8 mouse cellular contexts compared by ENCODE assay signal in the genomic region with DNA sequence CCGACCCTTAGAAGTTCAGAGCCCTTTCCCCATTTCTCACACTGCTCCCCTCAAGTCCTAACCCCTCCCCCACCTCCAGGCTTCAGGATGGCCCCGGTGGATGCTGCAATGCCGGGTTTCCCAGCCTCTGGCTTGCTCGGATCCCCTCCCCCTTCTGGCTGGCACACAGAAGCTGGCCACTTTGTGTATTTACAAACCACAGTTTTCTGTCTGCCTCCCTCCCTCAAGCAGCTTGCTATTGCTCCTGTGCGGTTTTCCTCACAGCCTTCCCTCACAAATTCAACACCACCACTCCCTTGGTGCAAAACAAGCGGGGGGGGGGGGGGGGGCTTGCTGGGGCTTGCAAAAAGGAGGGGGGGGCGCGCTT.
A peak's percentile ranks its signal among the peaks of the same experiment; 100 is the strongest.
DNase-seq lines count a peak whose midpoint lies in the region; ATAC-seq and TF ChIP-seq lines count a peak whose summit lies in the region.

No protein-coding gene starts in this region.

- no peaks in the 10 kb centered on the region for H3K9me3 ChIP-seq in heart, postnatal 0 days (replicated peaks; ENCODE audit: control insufficient read depth, low read length)
- no peaks in the 10 kb centered on the region for H3K9me3 ChIP-seq in forebrain, embryonic 10.5 days
- H3K9me3 ChIP-seq in limb, embryonic 12.5 days = no peaks in the 10 kb centered on the region
- no peaks in the 10 kb centered on the region for H3K9me3 ChIP-seq in neural tube, embryonic 12.5 days

- peaks cover 21% of the 10 kb centered on the region for H3K4me1 ChIP-seq in heart, postnatal 0 days (ENCODE audit: control insufficient read depth, insufficient read depth)
- peaks cover 50% of the 10 kb centered on the region for H3K4me1 ChIP-seq in forebrain, embryonic 10.5 days
- H3K4me1 ChIP-seq in limb, embryonic 12.5 days (replicated peaks) = peaks cover 35% of the 10 kb centered on the region
- peaks cover 26% of the 10 kb centered on the region for H3K4me1 ChIP-seq in neural tube, embryonic 12.5 days
- no peaks in the 10 kb centered on the region; the same call in 1 of the 2 replicates for H3K4me1 ChIP-seq in kidney, adult 2 months (ENCODE audit: control insufficient read depth, insufficient read depth, low read length)

- ATAC-seq in heart, postnatal 0 days (ENCODE audit: insufficient read depth, low read depth) = no peak
- ATAC-seq in limb, embryonic 12.5 days (ENCODE audit: insufficient number of reproducible peaks, insufficient read depth, low FRiP score, low TSS enrichment, low read depth) = 0 out of 2 replicates have a peak, but pooled peaks have one; percentile 2
- ATAC-seq in neural tube, embryonic 12.5 days (ENCODE audit: low FRiP score, low read depth) = peak; percentile 34; the same call in 1 of the 2 replicates

- no peak overlapping the region for H3K27ac ChIP-seq in heart, postnatal 0 days (ENCODE audit: low read depth)
- peak overlapping the region; percentile 69 for H3K27ac ChIP-seq in forebrain, embryonic 10.5 days
- H3K27ac ChIP-seq in limb, embryonic 12.5 days = peak overlapping the region; percentile 80
- peak overlapping the region; percentile 69; the same call in 1 of the 2 replicates for H3K27ac ChIP-seq in neural tube, embryonic 12.5 days
- H3K27ac ChIP-seq in kidney, adult 2 months (ENCODE audit: insufficient read depth, low read depth, low read length) = no peak overlapping the region

- peak overlapping the region; percentile 43 for H3K4me2 ChIP-seq in heart, postnatal 0 days (ENCODE audit: low read depth, low read length)
- peak overlapping the region; percentile 60 for H3K4me2 ChIP-seq in limb, embryonic 12.5 days
- H3K4me2 ChIP-seq in neural tube, embryonic 12.5 days (replicated peaks) = peak overlapping the region; percentile 52

- no peak for TF ChIP-seq POLR2A in kidney, adult 2 months (IDR thresholded peaks at IDR 0.05; ENCODE audit: low read depth, low read length)

- no peak overlapping the region for H3K4me3 ChIP-seq in heart, postnatal 0 days (ENCODE audit: low read depth, low read length)
- H3K4me3 ChIP-seq in forebrain, embryonic 10.5 days = peak overlapping the region; percentile 40
- H3K4me3 ChIP-seq in limb, embryonic 12.5 days (replicated peaks) = peak overlapping the region; percentile 21
- H3K4me3 ChIP-seq in neural tube, embryonic 12.5 days = no peak overlapping the region
- no peak overlapping the region for H3K4me3 ChIP-seq in kidney, adult 2 months (ENCODE audit: insufficient read depth, low read depth, low read length)

- DNase-seq in heart, postnatal 0 days (ENCODE audit: low spot score) = no peak
- DNase-seq in heart, adult 8-10 months (ENCODE audit: low spot score) = no peak
- no peak for DNase-seq in forebrain, embryonic 10.5 days (ENCODE audit: extremely low spot score, low spot score)
- no peak for DNase-seq in spleen, postnatal 14 days (ENCODE audit: low spot score in 2 of 2)
- DNase-seq in layer of hippocampus, adult 9-11 months = no peak
- DNase-seq in kidney, adult 2 months = no peak

- no peak for TF ChIP-seq EP300 in heart, postnatal 0 days (IDR thresholded peaks at IDR 0.05; ENCODE audit: low read depth)

- 17% methylated on average over 8 of the region's 8 CpGs for WGBS in heart, postnatal 0 days
- 2% methylated on average over 8 of the region's 8 CpGs for WGBS in forebrain, embryonic 10.5 days
- WGBS in limb, embryonic 12.5 days = 2% methylated on average over 8 of the region's 8 CpGs
- 3% methylated on average over 8 of the region's 8 CpGs for WGBS in neural tube, embryonic 12.5 days
- WGBS in kidney, adult 2 months = 34% methylated on average over 8 of the region's 8 CpGs

- no peaks in the 10 kb centered on the region for H3K27me3 ChIP-seq in heart, postnatal 0 days (ENCODE audit: control insufficient read depth, insufficient read depth, low read length)
- H3K27me3 ChIP-seq in forebrain, embryonic 10.5 days (ENCODE audit: poor library complexity, severe bottlenecking) = 0 out of 2 replicates have a peak, but pooled peaks cover 6% of the 10 kb centered on the region
- no peaks in the 10 kb centered on the region for H3K27me3 ChIP-seq in limb, embryonic 12.5 days
- no peaks in the 10 kb centered on the region for H3K27me3 ChIP-seq in neural tube, embryonic 12.5 days (replicated peaks)
- H3K27me3 ChIP-seq in kidney, adult 2 months (replicated peaks; ENCODE audit: control insufficient read depth, insufficient read depth, low read length) = no peaks in the 10 kb centered on the region

- TF ChIP-seq CTCF in heart, postnatal 0 days (IDR thresholded peaks at IDR 0.05; ENCODE audit: low read depth) = no peak
- TF ChIP-seq CTCF in kidney, adult 2 months (conservative IDR thresholded peaks at IDR 0.05; ENCODE audit: insufficient read depth, insufficient read length, low read depth, low read length) = no peak

- 0 out of 2 replicates have a peak overlapping the region, but pooled peaks have one; percentile 5 for H3K9ac ChIP-seq in heart, postnatal 0 days (replicated peaks; ENCODE audit: low read depth, low read length)
- H3K9ac ChIP-seq in limb, embryonic 12.5 days (replicated peaks) = peak overlapping the region; percentile 31; the same call in 1 of the 2 replicates
- H3K9ac ChIP-seq in neural tube, embryonic 12.5 days = peak overlapping the region; percentile 29; the same call in 1 of the 2 replicates

- H3K36me3 ChIP-seq in heart, postnatal 0 days (replicated peaks; ENCODE audit: control insufficient read depth, insufficient read depth, low read length) = no peaks in the 10 kb centered on the region
- H3K36me3 ChIP-seq in forebrain, embryonic 10.5 days (replicated peaks) = 0 out of 2 replicates have a peak, but pooled peaks cover 2% of the 10 kb centered on the region
- H3K36me3 ChIP-seq in limb, embryonic 12.5 days = no peaks in the 10 kb centered on the region
- no peaks in the 10 kb centered on the region for H3K36me3 ChIP-seq in neural tube, embryonic 12.5 days
- no peaks in the 10 kb centered on the region for H3K36me3 ChIP-seq in kidney, adult 2 months (ENCODE audit: control insufficient read depth, insufficient read depth, low read length)

Comparison
In these comparisons a context has a peak if more than half of its experiments do, and no peak if none do; other contexts are left out.
1. H3K27ac ChIP-seq: peak in forebrain, embryonic 10.5 days (single experiment), limb, embryonic 12.5 days (single experiment) and neural tube, embryonic 12.5 days (single experiment); none in heart, postnatal 0 days (single experiment) and kidney, adult 2 months (single experiment).
2. H3K4me3 ChIP-seq: peak in forebrain, embryonic 10.5 days (single experiment) and limb, embryonic 12.5 days (single experiment); none in heart, postnatal 0 days (single experiment), neural tube, embryonic 12.5 days (single experiment) and kidney, adult 2 months (single experiment).
3. Peak in every context shown above with its lines, with median percentiles within 50 percentile points of each other: H3K4me2 ChIP-seq and H3K9ac ChIP-seq.